Mouse (Mus musculus): ENCODE data around the gene Hspa1b. TPM values are rescaled to one million over a fixed set of nuclear protein-coding genes. Genes with fewer than 3 reads are reported as not detected.
"Not testable (repeated sequence)": the region's sequence is repeated elsewhere in the genome, so short reads cannot be mapped to it uniquely, and the experiment has no call there.

The Hspa1b gene
- polyA plus RNA-seq, 1 experiment from 2014 or later, result 0.94 TPM

DNA sequence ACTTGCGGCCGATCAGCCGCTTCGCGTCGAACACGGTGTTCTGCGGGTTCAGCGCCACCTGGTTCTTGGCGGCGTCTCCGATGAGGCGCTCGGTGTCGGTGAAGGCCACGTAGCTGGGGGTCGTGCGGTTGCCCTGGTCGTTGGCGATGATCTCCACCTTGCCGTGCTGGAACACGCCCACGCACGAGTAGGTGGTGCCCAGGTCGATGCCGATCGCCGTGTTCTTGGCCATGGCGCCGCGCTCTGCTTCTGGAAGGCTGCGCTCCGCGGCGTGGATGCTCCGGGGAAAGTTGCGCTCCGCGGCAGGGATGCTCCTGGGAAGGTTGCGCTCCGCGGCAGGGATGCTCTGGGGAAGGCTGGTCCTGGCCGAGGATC lies 12.6 kb upstream of the Hspa1b start:
- not testable (repeated sequence) for H3K9me3 ChIP-seq (replicated peaks; ENCODE audit: control insufficient read depth, low read length)

DNA sequence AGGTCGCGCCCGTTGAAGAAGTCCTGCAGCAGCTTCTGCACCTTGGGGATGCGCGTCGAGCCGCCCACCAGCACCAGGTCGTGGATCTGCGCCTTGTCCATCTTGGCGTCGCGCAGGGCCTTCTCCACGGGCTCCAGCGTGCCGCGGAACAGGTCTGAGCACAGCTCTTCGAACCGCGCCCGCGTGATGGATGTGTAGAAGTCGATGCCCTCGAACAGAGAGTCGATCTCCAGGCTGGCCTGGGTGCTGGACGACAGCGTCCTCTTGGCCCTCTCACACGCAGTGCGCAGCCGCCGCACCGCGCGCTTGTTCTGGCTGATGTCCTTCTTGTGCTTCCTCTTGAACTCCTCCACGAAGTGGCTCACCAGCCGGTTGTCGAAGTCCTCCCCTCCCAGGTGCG lies 11.8 kb upstream of the Hspa1b start:
- not testable (repeated sequence) for H3K4me1 ChIP-seq (ENCODE audit: control insufficient read depth, insufficient read depth, low read length); H3K27ac ChIP-seq (ENCODE audit: low read length); H3K9ac ChIP-seq (ENCODE audit: low read length); H3K4me3 ChIP-seq (replicated peaks; ENCODE audit: low read length); H3K9me3 ChIP-seq (replicated peaks; ENCODE audit: control insufficient read depth, low read length); H3K36me3 ChIP-seq (ENCODE audit: control insufficient read depth, insufficient read depth, low read length); H3K4me2 ChIP-seq (ENCODE audit: low read depth, low read length); ATAC-seq (ENCODE audit: insufficient read depth, low FRiP score)
- peaks cover 19% of the 10 kb centered on the region for H3K27me3 ChIP-seq (ENCODE audit: control insufficient read depth, insufficient read depth, low read length)
- 28% methylated on average over 24 of the region's 37 CpGs for WGBS

More for the DNA sequence above, 12.6 kb upstream of the Hspa1b start:
- peak overlapping the region; percentile 42 for H3K4me3 ChIP-seq (replicated peaks; ENCODE audit: low read length)
- peak; percentile 44 for ATAC-seq (ENCODE audit: insufficient read depth, low FRiP score)
- peak overlapping the region; percentile 69 for H3K4me2 ChIP-seq (ENCODE audit: low read depth, low read length)
- WGBS, result 3% methylated on average over 22 of the region's 43 CpGs
- not testable (repeated sequence) for H3K9ac ChIP-seq (ENCODE audit: low read length); H3K4me1 ChIP-seq (ENCODE audit: control insufficient read depth, insufficient read depth, low read length); H3K36me3 ChIP-seq (ENCODE audit: control insufficient read depth, insufficient read depth, low read length); H3K27ac ChIP-seq (ENCODE audit: low read length)
- peaks cover 19% of the 10 kb centered on the region for H3K27me3 ChIP-seq (ENCODE audit: control insufficient read depth, insufficient read depth, low read length)

DNA sequence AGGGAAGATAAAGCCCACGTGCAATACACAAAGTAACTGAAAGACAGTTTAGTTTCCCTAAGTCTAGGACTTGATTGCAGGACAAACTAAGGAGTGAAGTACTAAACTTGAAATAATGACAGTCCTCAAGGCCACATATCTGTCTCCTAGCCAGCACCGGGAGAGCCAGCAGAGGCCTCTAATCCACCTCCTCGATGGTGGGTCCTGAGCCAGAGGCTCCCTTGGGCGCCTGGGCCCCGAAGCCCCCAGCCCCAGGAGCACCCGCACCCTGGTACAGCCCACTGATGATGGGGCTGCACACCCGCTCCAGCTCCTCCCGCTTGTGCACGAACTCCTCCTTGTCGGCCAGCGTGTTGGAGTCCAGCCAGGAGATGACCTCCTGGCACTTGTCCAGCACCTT lies 10.8 kb upstream of the Hspa1b start, which contains the start of gene Gm20481:
TSS of gene Gm20481 (plus strand) at position 91 of the 400 bp plus-strand sequence.
- H3K9me3 ChIP-seq (replicated peaks; ENCODE audit: control insufficient read depth, low read length); H3K36me3 ChIP-seq (ENCODE audit: control insufficient read depth, insufficient read depth, low read length); ATAC-seq (ENCODE audit: insufficient read depth, low FRiP score); H3K4me1 ChIP-seq (ENCODE audit: control insufficient read depth, insufficient read depth, low read length); H3K9ac ChIP-seq (ENCODE audit: low read length); H3K4me2 ChIP-seq (ENCODE audit: low read depth, low read length); H3K4me3 ChIP-seq (replicated peaks; ENCODE audit: low read length); H3K27ac ChIP-seq (ENCODE audit: low read length): not testable (repeated sequence)
- 59% methylated on average over 6 of the region's 11 CpGs for WGBS
- H3K27me3 ChIP-seq (ENCODE audit: control insufficient read depth, insufficient read depth, low read length), result peaks cover 19% of the 10 kb centered on the region

DNA sequence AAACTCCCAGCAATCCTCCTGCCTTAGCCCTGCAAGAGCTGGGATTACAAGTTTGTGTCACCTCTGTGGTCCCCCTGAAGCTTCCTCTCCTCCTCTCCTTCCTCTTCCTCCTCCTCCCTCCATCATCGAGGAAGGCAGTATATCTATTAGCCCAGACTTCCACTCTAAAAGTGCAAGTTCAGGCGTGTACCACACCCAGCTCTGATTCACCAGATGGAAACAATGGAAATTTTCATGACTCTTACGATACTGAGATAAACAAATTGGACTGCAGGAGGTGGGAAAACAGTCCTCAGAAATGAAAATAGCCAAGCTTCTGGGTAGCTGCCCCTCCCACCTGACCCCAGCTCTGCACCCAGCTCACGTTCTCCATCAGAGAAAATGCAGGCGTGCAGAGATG lies 6.6 kb upstream of the Hspa1b start:
- Histone ChIP-seq H3K27me3 (ENCODE audit: control insufficient read depth, insufficient read depth, low read length) (peaks cover 19% of the 10 kb centered on the region), H3K36me3 (ENCODE audit: control insufficient read depth, insufficient read depth, low read length) (no peaks in the 10 kb centered on the region), H3K9ac (ENCODE audit: low read length) (peak overlapping the region; percentile 12; the same call in 1 of the 2 replicates), H3K4me1 (ENCODE audit: control insufficient read depth, insufficient read depth, low read length) (peaks cover 18% of the 10 kb centered on the region), H3K9me3 (replicated peaks; ENCODE audit: control insufficient read depth, low read length) (no peaks in the 10 kb centered on the region), H3K4me2 (ENCODE audit: low read depth, low read length) (no peak overlapping the region), H3K27ac (ENCODE audit: low read length) (no peak overlapping the region; the same call in 1 of the 2 replicates), H3K4me3 (replicated peaks; ENCODE audit: low read length) (no peak overlapping the region)
- 42% methylated on average over 5 of the region's 5 CpGs for WGBS
- no peak for ATAC-seq (ENCODE audit: insufficient read depth, low FRiP score)

DNA sequence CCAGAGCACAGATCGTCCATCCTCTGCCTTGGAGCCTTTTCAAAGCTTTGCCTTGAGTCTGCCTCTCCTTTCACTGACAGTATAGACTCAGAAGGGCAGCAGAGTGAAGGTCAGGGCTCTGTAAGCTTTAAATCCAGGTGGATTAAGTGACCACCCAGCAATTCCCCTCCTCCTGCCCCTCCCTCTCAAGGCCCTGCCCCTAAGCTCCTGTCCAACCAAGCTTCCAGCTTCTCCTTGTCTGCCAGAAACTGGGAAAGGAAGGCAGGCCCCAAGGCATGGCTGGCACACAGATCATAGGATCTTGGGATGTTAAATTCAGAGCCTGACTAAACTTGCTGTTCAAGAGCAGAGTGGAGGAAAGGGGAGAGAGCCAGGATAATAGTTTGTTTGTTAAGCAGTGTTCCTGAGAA lies 5.6 kb upstream of the Hspa1b start:
- Histone ChIP-seq H3K4me2 (ENCODE audit: low read depth, low read length) (no peak overlapping the region), H3K27ac (ENCODE audit: low read length) (peak overlapping the region; percentile 20), H3K9ac (ENCODE audit: low read length) (peak overlapping the region; percentile 46), H3K4me3 (replicated peaks; ENCODE audit: low read length) (no peak overlapping the region), H3K9me3 (replicated peaks; ENCODE audit: control insufficient read depth, low read length) (no peaks in the 10 kb centered on the region), H3K36me3 (ENCODE audit: control insufficient read depth, insufficient read depth, low read length) (no peaks in the 10 kb centered on the region), H3K4me1 (ENCODE audit: control insufficient read depth, insufficient read depth, low read length) (peaks cover 24% of the 10 kb centered on the region), H3K27me3 (ENCODE audit: control insufficient read depth, insufficient read depth, low read length) (peaks cover 19% of the 10 kb centered on the region)
- ATAC-seq (ENCODE audit: insufficient read depth, low FRiP score), result 0 out of 2 replicates have a peak, but pooled peaks have one; percentile 9
- 20% methylated on average over 1 of the region's 1 CpGs for WGBS

DNA sequence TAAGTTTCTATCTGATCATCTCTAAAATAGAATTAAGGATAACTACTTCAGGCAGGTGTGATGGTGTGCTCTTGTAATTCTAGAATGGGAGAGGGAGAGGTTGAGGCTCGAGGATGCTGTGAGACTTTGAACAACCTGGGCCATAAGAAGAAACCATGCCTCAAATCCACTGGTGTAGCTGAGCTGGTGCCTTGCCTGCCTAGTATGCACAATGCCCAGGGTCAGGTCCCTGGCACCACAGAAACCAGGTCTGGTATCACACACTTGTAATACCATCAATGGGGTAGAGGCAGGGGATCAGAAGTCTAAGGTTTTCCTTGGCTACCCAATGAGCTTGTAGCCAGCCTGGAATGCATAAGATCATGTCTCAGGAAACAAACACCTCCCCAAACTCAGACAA lies 3.8 kb upstream of the Hspa1b start:
- H3K27ac ChIP-seq (ENCODE audit: low read length), result peak overlapping the region; percentile 6; the same call in 1 of the 2 replicates
- peaks cover 4% of the 10 kb centered on the region; the same call in 1 of the 2 replicates for H3K27me3 ChIP-seq (ENCODE audit: control insufficient read depth, insufficient read depth, low read length)
- no peak overlapping the region for H3K9ac ChIP-seq (ENCODE audit: low read length)
- no peak overlapping the region for H3K4me3 ChIP-seq (replicated peaks; ENCODE audit: low read length)
- ATAC-seq (ENCODE audit: insufficient read depth, low FRiP score), result no peak
- H3K36me3 ChIP-seq (ENCODE audit: control insufficient read depth, insufficient read depth, low read length), result no peaks in the 10 kb centered on the region
- peaks cover 24% of the 10 kb centered on the region for H3K4me1 ChIP-seq (ENCODE audit: control insufficient read depth, insufficient read depth, low read length)
- no peaks in the 10 kb centered on the region for H3K9me3 ChIP-seq (replicated peaks; ENCODE audit: control insufficient read depth, low read length)
- no peak overlapping the region for H3K4me2 ChIP-seq (ENCODE audit: low read depth, low read length)
- 60% methylated on average over 1 of the region's 1 CpGs for WGBS

DNA sequence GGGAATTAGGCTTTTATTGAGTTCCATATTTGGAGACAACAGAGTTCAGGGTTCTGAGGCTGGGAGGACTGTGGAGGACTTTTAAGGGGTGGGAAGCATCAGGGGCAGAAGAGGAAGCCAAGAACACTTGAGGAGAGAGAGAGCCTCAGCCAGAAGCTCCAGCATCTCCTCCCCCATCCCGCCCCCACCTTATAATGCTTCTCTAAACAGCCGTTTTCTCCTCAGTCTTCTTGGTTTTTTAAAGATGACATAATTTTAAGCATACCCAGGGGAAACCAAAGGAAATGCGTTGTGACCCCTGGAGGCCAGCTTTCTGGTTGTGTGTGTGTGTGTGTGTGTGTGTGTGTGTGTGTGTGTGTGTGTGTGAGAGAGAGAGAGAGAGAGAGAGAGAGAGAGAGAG lies 3.1 kb upstream of the Hspa1b start:
- Histone ChIP-seq H3K9me3 (replicated peaks; ENCODE audit: control insufficient read depth, low read length) (no peaks in the 10 kb centered on the region), H3K27me3 (ENCODE audit: control insufficient read depth, insufficient read depth, low read length) (no peaks in the 10 kb centered on the region), H3K4me3 (replicated peaks; ENCODE audit: low read length) (no peak overlapping the region), H3K9ac (ENCODE audit: low read length) (no peak overlapping the region; the same call in 1 of the 2 replicates), H3K4me1 (ENCODE audit: control insufficient read depth, insufficient read depth, low read length) (peaks cover 24% of the 10 kb centered on the region), H3K27ac (ENCODE audit: low read length) (peak overlapping the region; percentile 99), H3K36me3 (ENCODE audit: control insufficient read depth, insufficient read depth, low read length) (no peaks in the 10 kb centered on the region), H3K4me2 (ENCODE audit: low read depth, low read length) (no peak overlapping the region)
- no peak; the same call in 1 of the 2 replicates for ATAC-seq (ENCODE audit: insufficient read depth, low FRiP score)
- WGBS, result 23% methylated on average over 3 of the region's 3 CpGs

DNA sequence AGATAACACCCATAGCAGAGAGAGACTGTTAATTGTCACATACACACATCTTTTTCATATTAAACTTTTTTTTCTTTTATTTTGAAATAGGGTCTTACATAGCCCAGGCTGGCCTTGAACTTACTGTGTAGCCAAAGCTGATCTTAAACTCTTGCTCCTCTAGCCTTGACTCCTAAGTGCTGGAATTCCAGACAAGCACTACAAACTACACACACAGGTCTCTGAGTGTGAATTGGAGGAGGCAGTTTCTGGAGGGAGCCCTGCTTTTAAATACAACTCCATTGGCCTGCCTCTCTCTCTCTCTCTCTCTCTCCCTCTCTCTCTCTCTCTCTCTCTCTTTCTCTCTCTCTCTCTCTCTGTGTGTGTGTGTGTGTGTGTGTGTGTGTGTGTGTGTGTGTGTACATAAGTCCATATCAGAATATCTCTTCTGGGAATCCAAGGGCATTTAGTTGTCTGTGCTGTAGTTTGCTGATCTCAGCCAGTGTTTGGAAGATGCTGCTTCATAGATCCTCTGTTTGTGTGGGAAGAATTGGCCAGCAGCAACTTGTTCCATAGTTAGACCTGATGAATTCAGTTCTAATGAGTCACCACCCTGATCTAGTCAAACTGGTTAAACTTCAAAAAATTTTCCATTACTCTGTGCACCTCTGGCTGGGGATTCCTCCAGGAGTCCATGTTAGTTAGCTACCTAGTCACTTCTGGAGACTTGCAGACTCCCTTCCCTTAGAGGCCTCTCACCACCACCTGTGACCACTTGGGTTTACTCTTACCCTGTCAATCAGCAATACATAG lies 1.9 kb upstream of the Hspa1b start:
- Histone ChIP-seq H3K4me2 (ENCODE audit: low read depth, low read length) (no peak overlapping the region), H3K27ac (ENCODE audit: low read length) (peak overlapping the region; percentile 99)

DNA sequence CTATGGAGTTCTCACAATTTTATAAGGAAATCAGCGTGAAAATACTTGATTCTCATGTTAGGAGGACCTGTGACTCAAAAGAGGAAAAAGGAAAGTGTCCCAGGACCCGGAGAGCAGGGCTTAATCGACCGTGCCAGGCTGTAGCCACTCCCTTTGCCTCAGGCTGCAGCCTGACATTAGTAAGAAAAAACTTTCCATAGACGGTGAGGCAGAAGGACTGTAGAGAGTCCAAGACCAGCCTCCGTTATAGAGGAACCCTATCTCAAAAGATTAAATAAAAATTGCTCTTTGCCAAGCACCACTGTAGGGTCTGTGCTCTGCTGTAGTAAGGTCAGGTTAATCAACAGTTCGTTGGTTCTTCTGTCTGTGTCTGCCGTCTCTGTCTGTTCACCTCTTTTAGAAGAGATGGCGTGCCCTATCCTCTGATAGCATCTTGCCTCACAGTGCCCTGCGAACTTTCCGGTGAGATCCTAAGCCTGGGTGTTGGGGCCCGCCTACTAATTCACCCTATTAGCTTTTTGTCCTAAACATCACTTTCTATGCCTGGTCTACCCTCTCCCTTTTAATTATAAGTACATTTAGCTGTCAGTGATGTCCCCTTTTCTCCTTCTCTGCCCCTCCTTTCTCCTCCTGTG lies 960 bp upstream of the Hspa1b start:
- no peaks in the 10 kb centered on the region for H3K36me3 ChIP-seq (ENCODE audit: control insufficient read depth, insufficient read depth, low read length)
- WGBS, result 13% methylated on average over 12 of the region's 12 CpGs
- H3K9ac ChIP-seq (ENCODE audit: low read length), result peak overlapping the region; percentile 78
- H3K4me2 ChIP-seq (ENCODE audit: low read depth, low read length), result peak overlapping the region; percentile 66
- H3K4me3 ChIP-seq (replicated peaks; ENCODE audit: low read length), result peak overlapping the region; percentile 62
- no peaks in the 10 kb centered on the region for H3K9me3 ChIP-seq (replicated peaks; ENCODE audit: control insufficient read depth, low read length)
- 0 out of 2 replicates have a peak, but pooled peaks cover 3% of the 10 kb centered on the region for H3K27me3 ChIP-seq (ENCODE audit: control insufficient read depth, insufficient read depth, low read length)
- H3K4me1 ChIP-seq (ENCODE audit: control insufficient read depth, insufficient read depth, low read length), result peaks cover 21% of the 10 kb centered on the region
- H3K27ac ChIP-seq (ENCODE audit: low read length), result peak overlapping the region; percentile 99
- ATAC-seq (ENCODE audit: insufficient read depth, low FRiP score), result no peak; the same call in 1 of the 2 replicates

More for the DNA sequence above, 1.9 kb upstream of the Hspa1b start:
- Histone ChIP-seq H3K36me3 (ENCODE audit: control insufficient read depth, insufficient read depth, low read length) (no peaks in the 10 kb centered on the region), H3K27me3 (ENCODE audit: control insufficient read depth, insufficient read depth, low read length) (no peaks in the 10 kb centered on the region), H3K9me3 (replicated peaks; ENCODE audit: control insufficient read depth, low read length) (no peaks in the 10 kb centered on the region), H3K4me1 (ENCODE audit: control insufficient read depth, insufficient read depth, low read length) (peaks cover 24% of the 10 kb centered on the region), H3K4me3 (replicated peaks; ENCODE audit: low read length) (no peak overlapping the region), H3K9ac (ENCODE audit: low read length) (no peak overlapping the region)
- ATAC-seq (ENCODE audit: insufficient read depth, low FRiP score), result no peak
